Mouse (Mus musculus) forebrain, embryonic 11.5 days (tissue): ENCODE results near the gene Gm20388. TPM values are rescaled to one million over a fixed set of nuclear protein-coding genes. Genes with fewer than 3 reads are reported as not detected.

Source experiments
- ATAC-seq: fragments of 200-750 bp; cut with Nextera tagmentation; replicated peaks from 2 replicates; pipeline ENCODE4 v1.8.0; 2017; ENCODE audit warnings: moderate TSS enrichment; ENCODE audit not compliant: low FRiP score
- DNase-seq: peaks from one replicate; pipeline ENCODE4 v3.0.0-alpha.2; 2017; ENCODE audit warnings: low spot score
- H3K27ac ChIP-seq: fragments of 300-500 bp; sonication (generic); 2 replicates; pipeline ENCODE4 v1.5.1; 2014; ENCODE audit warnings: low read depth, low read length
- H3K27me3 ChIP-seq: fragments of 300-500 bp; sonication (generic); 2 replicates; pipeline ENCODE4 v1.6.1; 2014; ENCODE audit warnings: mild to moderate bottlenecking, low read length, mixed read lengths; ENCODE audit not compliant: control insufficient read depth, insufficient read depth
- H3K36me3 ChIP-seq: fragments of 300-500 bp; sonication (generic); 2 replicates; pipeline ENCODE4 v1.6.1; 2014; ENCODE audit warnings: mild to moderate bottlenecking, low read length, moderate library complexity, mixed read lengths; ENCODE audit not compliant: control insufficient read depth, insufficient read depth
- H3K4me1 ChIP-seq: fragments of 300-500 bp; sonication (generic); replicated peaks from 2 replicates; pipeline ENCODE4 v1.6.1; 2014; ENCODE audit warnings: low read length, mixed read lengths; ENCODE audit not compliant: control insufficient read depth, insufficient read depth
- H3K4me2 ChIP-seq: fragments of 300-500 bp; sonication (generic); 2 replicates; pipeline ENCODE4 v1.6.1; 2014; ENCODE audit warnings: low read depth, mild to moderate bottlenecking, low read length, moderate library complexity, mixed read lengths; ENCODE audit not compliant: severe bottlenecking
- H3K4me3 ChIP-seq: fragments of 300-500 bp; sonication (generic); 2 replicates; pipeline ENCODE4 v1.5.1; 2014; ENCODE audit warnings: low read depth, low read length
- H3K9ac ChIP-seq: fragments of 300-500 bp; sonication (generic); 2 replicates; pipeline ENCODE4 v1.6.1; 2014; ENCODE audit warnings: low read length
- H3K9me3 ChIP-seq: fragments of 300-500 bp; sonication (generic); 2 replicates; pipeline ENCODE4 v1.6.1; 2016; ENCODE audit warnings: low read length, mixed read lengths; ENCODE audit not compliant: control insufficient read depth
- WGBS: fragments of 180-500 bp; shearing (Covaris S2); extraction: QIAGEN DNeasy Blood & Tissue Kit; methylation state at CpG from one replicate; pipeline ENCODE4 v1.1.7; 2014; 5-methylcytosine and 5-hydroxymethylcytosine counted together
- polyA plus RNA-seq: library from polyadenylated mRNA; unstranded; fragments of >200 nt; fragmentation: Nextera tagmentation; extraction: Ambion mirVana; gene quantifications from 2 replicates; pipeline ENCODE4 v1.2.1, GENCODE M21; 2014

Gene Gm20388
- polyA plus RNA-seq, 1 experiment from 2014 or later: not detected

- Histone ChIP-seq H3K9ac (peak within 1 kb of the TSS; percentile 84), H3K4me3 (peak within 1 kb of the TSS; percentile 87), H3K36me3 (no peaks in the 10 kb centered on the region), H3K27ac (0 out of 2 replicates have a peak within 1 kb of the TSS, but pooled peaks have one; percentile 31), H3K27me3 (no peaks in the 10 kb centered on the region), H3K4me1 (peaks cover 10% of the 10 kb centered on the region), H3K4me2 (peak within 1 kb of the TSS; percentile 80), H3K9me3 (no peaks in the 10 kb centered on the region)
- under 1% methylated on average over 63 of the region's 63 CpGs for WGBS
- peak; percentile 99 for DNase-seq
- ATAC-seq: peak; percentile 92
Measured at GRCm38 (mm10) chr8:121578676-121579451, 1668.2 kb downstream of the Gm20388 start, which contains the start of gene Fbxo31. Gene Fbxo31, minus strand, starts transcription at chr8:121578806.

DNA sequence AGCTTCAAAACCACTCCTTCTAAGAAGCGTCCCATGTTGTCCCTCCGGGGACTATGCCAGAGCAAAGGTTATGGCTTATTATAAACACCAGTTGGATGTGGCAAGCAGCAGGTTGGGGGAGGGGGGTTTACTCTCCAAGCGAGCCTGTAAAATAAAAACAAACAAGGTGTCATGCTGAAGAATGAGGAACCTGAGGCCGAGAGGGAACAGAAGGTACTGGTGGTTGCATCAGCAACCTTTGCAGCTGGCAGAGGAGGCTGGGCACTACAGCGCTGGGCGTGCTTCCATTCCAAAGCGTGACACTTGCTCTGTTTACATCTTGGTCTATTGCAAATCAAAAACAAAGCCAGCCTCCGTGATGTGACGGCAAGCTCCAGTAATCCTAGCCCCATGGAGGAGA lies 1669.8 kb downstream of the Gm20388 start:
- Histone ChIP-seq H3K27ac (no peak overlapping the region), H3K9ac (no peak overlapping the region), H3K27me3 (no peaks in the 10 kb centered on the region), H3K9me3 (no peaks in the 10 kb centered on the region), H3K4me2 (no peak overlapping the region), H3K4me3 (no peak overlapping the region), H3K36me3 (no peaks in the 10 kb centered on the region), H3K4me1 (peaks cover 10% of the 10 kb centered on the region)
- 48% methylated on average over 9 of the region's 9 CpGs for WGBS
- ATAC-seq (no peak), DNase-seq (no peak)

- Histone ChIP-seq H3K4me3 (no peak overlapping the region), H3K9me3 (no peaks in the 10 kb centered on the region), H3K4me2 (no peak overlapping the region), H3K27me3 (no peaks in the 10 kb centered on the region), H3K4me1 (no peaks in the 10 kb centered on the region; the same call in 1 of the 2 replicates), H3K27ac (no peak overlapping the region), H3K36me3 (no peaks in the 10 kb centered on the region), H3K9ac (no peak overlapping the region)
- DNase-seq (no peak), ATAC-seq (no peak)
- 66% methylated on average over 8 of the region's 8 CpGs for WGBS
Measured at GRCm38 (mm10) chr8:121583653-121584052, 1673.0 kb downstream of the Gm20388 start.

DNA sequence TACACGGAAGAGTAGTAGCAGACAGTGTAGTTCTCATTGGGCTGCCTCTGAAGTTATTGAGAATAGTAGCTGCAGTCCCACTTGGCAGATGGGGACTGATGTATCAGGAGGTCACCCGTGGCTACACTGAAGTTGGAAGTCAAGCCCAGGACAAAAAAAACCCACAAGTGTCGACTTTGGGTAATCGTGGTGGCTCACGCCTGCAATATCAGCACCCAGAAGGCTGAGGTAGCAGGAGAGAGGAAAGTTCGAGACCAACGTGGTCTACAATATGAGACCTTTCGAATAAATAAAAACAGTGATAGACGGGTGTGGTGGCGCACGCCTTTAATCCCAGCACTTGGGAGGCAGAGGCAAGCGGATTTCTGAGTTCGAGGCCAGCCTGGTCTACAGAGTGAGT lies 1674.1 kb downstream of the Gm20388 start:
- Histone ChIP-seq H3K27me3 (no peaks in the 10 kb centered on the region), H3K4me2 (peak overlapping the region; percentile 77), H3K27ac (no peak overlapping the region), H3K36me3 (no peaks in the 10 kb centered on the region), H3K9me3 (no peaks in the 10 kb centered on the region), H3K9ac (peak overlapping the region; percentile 61), H3K4me1 (peaks cover 2% of the 10 kb centered on the region; the same call in 1 of the 2 replicates), H3K4me3 (peak overlapping the region; percentile 54)
- DNase-seq: no peak
- ATAC-seq: no peak
- 42% methylated on average over 13 of the region's 13 CpGs for WGBS

GRCm38 (mm10) chr8:121585159-121585825 lies 1674.7 kb downstream of the Gm20388 start:
- H3K4me1 ChIP-seq: peaks cover 3% of the 10 kb centered on the region; the same call in 1 of the 2 replicates
- ATAC-seq (peak; percentile 94), DNase-seq (peak; percentile 98)
- no peaks in the 10 kb centered on the region for H3K9me3 ChIP-seq
- H3K27ac ChIP-seq: no peak overlapping the region
- no peaks in the 10 kb centered on the region for H3K27me3 ChIP-seq
- peak overlapping the region; percentile 54 for H3K4me3 ChIP-seq
- no peaks in the 10 kb centered on the region for H3K36me3 ChIP-seq
- H3K4me2 ChIP-seq: peak overlapping the region; percentile 77
- WGBS: 1% methylated on average over 47 of the region's 47 CpGs
- peak overlapping the region; percentile 61 for H3K9ac ChIP-seq

DNA sequence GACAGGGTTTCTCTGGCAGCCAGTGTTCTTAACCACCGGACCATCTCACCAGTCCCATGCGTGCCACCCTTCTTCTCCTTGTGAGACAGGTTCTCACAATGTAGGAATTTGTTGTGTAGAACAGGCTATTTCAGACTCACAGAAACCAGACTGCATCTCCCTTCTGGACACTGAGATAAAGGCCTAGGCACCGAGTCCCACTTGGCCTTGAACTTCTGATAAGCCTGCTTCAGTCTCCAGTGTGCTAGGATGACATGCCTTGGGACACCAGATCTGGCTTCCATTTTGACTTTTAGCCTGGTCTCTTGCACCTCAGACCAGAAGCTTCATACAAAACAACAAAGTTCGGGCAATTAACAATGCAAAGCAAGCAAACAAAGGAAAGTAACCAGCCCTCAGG lies 1678.1 kb downstream of the Gm20388 start:
- DNase-seq (no peak), ATAC-seq (no peak)
- Histone ChIP-seq H3K27ac (no peak overlapping the region), H3K36me3 (no peaks in the 10 kb centered on the region), H3K4me2 (no peak overlapping the region), H3K9me3 (no peaks in the 10 kb centered on the region), H3K9ac (no peak overlapping the region), H3K4me3 (no peak overlapping the region), H3K4me1 (peaks cover 10% of the 10 kb centered on the region; the same call in 1 of the 2 replicates), H3K27me3 (no peaks in the 10 kb centered on the region)
- WGBS: 87% methylated on average over 4 of the region's 4 CpGs

DNA sequence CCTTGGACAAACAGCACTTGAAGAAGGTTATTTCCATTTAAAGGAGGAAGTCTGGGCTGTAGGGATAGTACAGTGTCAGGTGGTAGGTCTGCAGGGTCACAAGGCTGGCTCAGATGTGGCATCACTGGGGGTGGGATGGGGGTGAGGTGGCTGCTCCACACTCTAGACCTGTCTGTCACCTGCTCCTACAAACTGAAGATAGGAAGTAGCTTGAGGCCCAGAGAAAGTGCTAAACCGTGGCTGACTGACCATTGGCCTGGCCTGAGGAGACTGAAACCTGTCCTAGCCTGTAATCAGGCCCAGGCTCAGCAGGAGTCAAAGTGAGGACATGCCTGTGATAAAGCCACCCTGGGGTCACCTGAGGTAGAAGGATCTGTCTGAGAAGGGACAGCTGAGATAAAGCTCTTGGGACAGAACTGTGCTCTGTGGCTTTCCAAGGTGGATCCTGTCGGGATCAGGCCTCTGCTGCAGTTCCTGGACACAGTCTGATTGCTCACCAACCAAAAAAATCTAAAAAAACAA lies 1678.6 kb downstream of the Gm20388 start:
- H3K4me2 ChIP-seq: no peak overlapping the region; the same call in 1 of the 2 replicates
- no peak for DNase-seq

More for the DNA sequence above, 1678.6 kb downstream of the Gm20388 start:
- 49% methylated on average over 2 of the region's 2 CpGs for WGBS
- H3K4me1 ChIP-seq: peaks cover 10% of the 10 kb centered on the region; the same call in 1 of the 2 replicates
- no peak for ATAC-seq
- no peaks in the 10 kb centered on the region for H3K36me3 ChIP-seq
- H3K9me3 ChIP-seq: no peaks in the 10 kb centered on the region
- H3K9ac ChIP-seq: peak overlapping the region; percentile 56
- peak overlapping the region; percentile 25; the same call in 1 of the 2 replicates for H3K27ac ChIP-seq
- H3K4me3 ChIP-seq: no peak overlapping the region
- no peaks in the 10 kb centered on the region for H3K27me3 ChIP-seq
